Mouse (Mus musculus): ENCODE results near the gene Best1. TPM values are rescaled to one million over a fixed set of nuclear protein-coding genes. Genes with fewer than 3 reads are reported as not detected.

Best1 gene
- polyA plus RNA-seq, 1 experiment from 2014 or later: 1.1 TPM

- 6% methylated on average over 40 of the region's 44 CpGs for WGBS
- H3K9me3 ChIP-seq (ENCODE audit: control insufficient read depth, low read length): no peaks in the 10 kb centered on the region
- no peaks in the 10 kb centered on the region for H3K36me3 ChIP-seq (ENCODE audit: control insufficient read depth, insufficient read depth, low read length)
- H3K4me1 ChIP-seq (ENCODE audit: control insufficient read depth, insufficient read depth, low read length): peaks cover 34% of the 10 kb centered on the region
- H3K4me2 ChIP-seq (replicated peaks; ENCODE audit: low read depth, low read length): peak overlapping the region; percentile 91
- peak; percentile 96 for ATAC-seq (ENCODE audit: low FRiP score, low TSS enrichment)
- H3K9ac ChIP-seq (ENCODE audit: low read depth, low read length): peak overlapping the region; percentile 60
- no peak overlapping the region for H3K27ac ChIP-seq (ENCODE audit: low read depth, low read length)
- peak overlapping the region; percentile 44 for H3K4me3 ChIP-seq (ENCODE audit: low read length)
- H3K27me3 ChIP-seq (ENCODE audit: control insufficient read depth, insufficient read depth, low read length): no peaks in the 10 kb centered on the region
Measured at GRCm38 (mm10) chr19:10017637-10018526, 16.4 kb upstream of the Best1 start.

- 85% methylated on average over 4 of the region's 4 CpGs for WGBS
- ATAC-seq (ENCODE audit: low FRiP score, low TSS enrichment): no peak
- Histone ChIP-seq H3K4me3 (ENCODE audit: low read length) (no peak overlapping the region), H3K27me3 (ENCODE audit: control insufficient read depth, insufficient read depth, low read length) (no peaks in the 10 kb centered on the region), H3K4me2 (replicated peaks; ENCODE audit: low read depth, low read length) (no peak overlapping the region), H3K36me3 (ENCODE audit: control insufficient read depth, insufficient read depth, low read length) (no peaks in the 10 kb centered on the region), H3K9ac (ENCODE audit: low read depth, low read length) (no peak overlapping the region), H3K4me1 (ENCODE audit: control insufficient read depth, insufficient read depth, low read length) (peaks cover 32% of the 10 kb centered on the region), H3K27ac (ENCODE audit: low read depth, low read length) (no peak overlapping the region), H3K9me3 (ENCODE audit: control insufficient read depth, low read length) (no peaks in the 10 kb centered on the region)
Measured at GRCm38 (mm10) chr19:10016151-10016550, 14.7 kb upstream of the Best1 start.

- Histone ChIP-seq H3K9ac (ENCODE audit: low read depth, low read length) (no peak overlapping the region), H3K27ac (ENCODE audit: low read depth, low read length) (no peak overlapping the region), H3K9me3 (ENCODE audit: control insufficient read depth, low read length) (no peaks in the 10 kb centered on the region), H3K36me3 (ENCODE audit: control insufficient read depth, insufficient read depth, low read length) (no peaks in the 10 kb centered on the region), H3K27me3 (ENCODE audit: control insufficient read depth, insufficient read depth, low read length) (no peaks in the 10 kb centered on the region), H3K4me2 (replicated peaks; ENCODE audit: low read depth, low read length) (no peak overlapping the region), H3K4me3 (ENCODE audit: low read length) (no peak overlapping the region), H3K4me1 (ENCODE audit: control insufficient read depth, insufficient read depth, low read length) (peaks cover 32% of the 10 kb centered on the region)
- no peak for ATAC-seq (ENCODE audit: low FRiP score, low TSS enrichment)
- 70% methylated on average over 4 of the region's 4 CpGs for WGBS
Measured at GRCm38 (mm10) chr19:10015442-10015841, 14.0 kb upstream of the Best1 start.

GRCm38 (mm10) chr19:10014824-10015223 is 13.4 kb upstream of the Best1 start:
- Histone ChIP-seq H3K27ac (ENCODE audit: low read depth, low read length) (no peak overlapping the region), H3K4me1 (ENCODE audit: control insufficient read depth, insufficient read depth, low read length) (peaks cover 32% of the 10 kb centered on the region), H3K4me3 (ENCODE audit: low read length) (no peak overlapping the region), H3K9me3 (ENCODE audit: control insufficient read depth, low read length) (no peaks in the 10 kb centered on the region), H3K27me3 (ENCODE audit: control insufficient read depth, insufficient read depth, low read length) (no peaks in the 10 kb centered on the region), H3K36me3 (ENCODE audit: control insufficient read depth, insufficient read depth, low read length) (no peaks in the 10 kb centered on the region), H3K9ac (ENCODE audit: low read depth, low read length) (no peak overlapping the region), H3K4me2 (replicated peaks; ENCODE audit: low read depth, low read length) (no peak overlapping the region)
- 78% methylated on average over 13 of the region's 13 CpGs for WGBS
- ATAC-seq (ENCODE audit: low FRiP score, low TSS enrichment): no peak

GRCm38 (mm10) chr19:10013913-10014312 is 12.5 kb upstream of the Best1 start:
- 0 out of 2 replicates have a peak, but pooled peaks have one; percentile 30 for ATAC-seq (ENCODE audit: low FRiP score, low TSS enrichment)

GRCm38 (mm10) chr19:10013348-10013747 is 11.9 kb upstream of the Best1 start:
- Histone ChIP-seq H3K9ac (ENCODE audit: low read depth, low read length) (no peak overlapping the region), H3K27ac (ENCODE audit: low read depth, low read length) (peak overlapping the region; percentile 69), H3K4me1 (ENCODE audit: control insufficient read depth, insufficient read depth, low read length) (peaks cover 21% of the 10 kb centered on the region), H3K9me3 (ENCODE audit: control insufficient read depth, low read length) (no peaks in the 10 kb centered on the region), H3K27me3 (ENCODE audit: control insufficient read depth, insufficient read depth, low read length) (no peaks in the 10 kb centered on the region), H3K4me2 (replicated peaks; ENCODE audit: low read depth, low read length) (no peak overlapping the region), H3K4me3 (ENCODE audit: low read length) (no peak overlapping the region), H3K36me3 (ENCODE audit: control insufficient read depth, insufficient read depth, low read length) (no peaks in the 10 kb centered on the region)
- peak; percentile 5; the same call in 1 of the 2 replicates for ATAC-seq (ENCODE audit: low FRiP score, low TSS enrichment)
- WGBS: 17% methylated on average over 3 of the region's 3 CpGs

More at GRCm38 (mm10) chr19:10013913-10014312, 12.5 kb upstream of the Best1 start:
- peaks cover 27% of the 10 kb centered on the region for H3K4me1 ChIP-seq (ENCODE audit: control insufficient read depth, insufficient read depth, low read length)
- no peaks in the 10 kb centered on the region for H3K9me3 ChIP-seq (ENCODE audit: control insufficient read depth, low read length)
- H3K4me3 ChIP-seq (ENCODE audit: low read length): no peak overlapping the region
- H3K36me3 ChIP-seq (ENCODE audit: control insufficient read depth, insufficient read depth, low read length): no peaks in the 10 kb centered on the region
- no peak overlapping the region for H3K9ac ChIP-seq (ENCODE audit: low read depth, low read length)
- H3K4me2 ChIP-seq (replicated peaks; ENCODE audit: low read depth, low read length): no peak overlapping the region
- peak overlapping the region; percentile 19; the same call in 1 of the 2 replicates for H3K27ac ChIP-seq (ENCODE audit: low read depth, low read length)
- no peaks in the 10 kb centered on the region for H3K27me3 ChIP-seq (ENCODE audit: control insufficient read depth, insufficient read depth, low read length)
- 46% methylated on average over 5 of the region's 5 CpGs for WGBS

GRCm38 (mm10) chr19:10012827-10013278 is 11.4 kb upstream of the Best1 start:
- Histone ChIP-seq H3K27me3 (ENCODE audit: control insufficient read depth, insufficient read depth, low read length) (no peaks in the 10 kb centered on the region), H3K9me3 (ENCODE audit: control insufficient read depth, low read length) (no peaks in the 10 kb centered on the region), H3K9ac (ENCODE audit: low read depth, low read length) (no peak overlapping the region), H3K36me3 (ENCODE audit: control insufficient read depth, insufficient read depth, low read length) (no peaks in the 10 kb centered on the region), H3K27ac (ENCODE audit: low read depth, low read length) (peak overlapping the region; percentile 69), H3K4me2 (replicated peaks; ENCODE audit: low read depth, low read length) (no peak overlapping the region), H3K4me1 (ENCODE audit: control insufficient read depth, insufficient read depth, low read length) (peaks cover 20% of the 10 kb centered on the region), H3K4me3 (ENCODE audit: low read length) (no peak overlapping the region)
- peak; percentile 80 for ATAC-seq (ENCODE audit: low FRiP score, low TSS enrichment)
- 15% methylated on average over 6 of the region's 6 CpGs for WGBS

GRCm38 (mm10) chr19:10011408-10011807 is 10.0 kb upstream of the Best1 start:
- H3K27me3 ChIP-seq (ENCODE audit: control insufficient read depth, insufficient read depth, low read length): no peaks in the 10 kb centered on the region
- WGBS: 79% methylated on average over 1 of the region's 1 CpGs
- ATAC-seq (ENCODE audit: low FRiP score, low TSS enrichment): no peak

GRCm38 (mm10) chr19:10003696-10004095 is 2.3 kb upstream of the Best1 start:
- Histone ChIP-seq H3K27me3 (ENCODE audit: control insufficient read depth, insufficient read depth, low read length) (no peaks in the 10 kb centered on the region), H3K4me2 (replicated peaks; ENCODE audit: low read depth, low read length) (no peak overlapping the region), H3K9ac (ENCODE audit: low read depth, low read length) (no peak overlapping the region), H3K36me3 (ENCODE audit: control insufficient read depth, insufficient read depth, low read length) (no peaks in the 10 kb centered on the region), H3K4me1 (ENCODE audit: control insufficient read depth, insufficient read depth, low read length) (no peaks in the 10 kb centered on the region), H3K4me3 (ENCODE audit: low read length) (no peak overlapping the region), H3K9me3 (ENCODE audit: control insufficient read depth, low read length) (no peaks in the 10 kb centered on the region; the same call in 1 of the 2 replicates), H3K27ac (ENCODE audit: low read depth, low read length) (no peak overlapping the region)
- WGBS: 80% methylated on average over 1 of the region's 1 CpGs
- ATAC-seq (ENCODE audit: low FRiP score, low TSS enrichment): no peak

More at GRCm38 (mm10) chr19:10011408-10011807, 10.0 kb upstream of the Best1 start:
- Histone ChIP-seq H3K9me3 (ENCODE audit: control insufficient read depth, low read length) (no peaks in the 10 kb centered on the region), H3K4me3 (ENCODE audit: low read length) (no peak overlapping the region), H3K4me1 (ENCODE audit: control insufficient read depth, insufficient read depth, low read length) (peaks cover 16% of the 10 kb centered on the region), H3K36me3 (ENCODE audit: control insufficient read depth, insufficient read depth, low read length) (no peaks in the 10 kb centered on the region), H3K9ac (ENCODE audit: low read depth, low read length) (no peak overlapping the region), H3K27ac (ENCODE audit: low read depth, low read length) (no peak overlapping the region), H3K4me2 (replicated peaks; ENCODE audit: low read depth, low read length) (no peak overlapping the region)
